Mouse (Mus musculus) erythroblast, embryonic 14.5 days (primary cell): ENCODE results near the gene Asic1.

Experiments used
- GATA1 ChIP-seq: IDR thresholded peaks from 2 replicates; pipeline ENCODE4 v1.6.1; 2012; ENCODE audit warnings: low read length, inconsistent platforms, mixed read lengths
- TAL1 ChIP-seq: IDR thresholded peaks from 3 replicates; pipeline ENCODE4 v1.6.1; 2012; ENCODE audit warnings: low read length, inconsistent platforms, mixed read lengths

DNA sequence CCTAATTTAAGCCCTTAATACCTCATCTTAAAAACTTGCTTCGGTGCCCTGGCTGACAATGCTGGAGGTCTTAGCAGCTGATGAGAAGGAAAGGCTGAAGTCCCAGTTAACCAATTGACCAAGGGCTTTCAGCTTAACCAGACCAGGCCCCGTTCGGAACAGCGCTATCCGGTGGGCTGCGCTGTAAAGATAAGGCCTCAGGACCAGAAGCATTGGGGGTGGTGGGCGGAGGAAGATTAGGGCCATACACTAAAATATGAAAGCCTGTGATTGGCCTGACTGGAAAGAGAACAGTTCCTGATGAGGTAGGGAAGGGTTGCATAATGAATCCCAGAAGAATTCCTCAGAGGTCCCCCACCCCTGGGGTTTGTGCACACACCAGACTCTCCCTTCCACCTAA, 7.8 kb upstream of the Asic1 start:
- TF ChIP-seq TAL1 (no peak), GATA1 (no peak)
